Mouse (Mus musculus) heart, adult 8-10 months (tissue): ENCODE results near the gene Map1b. TPM values are rescaled to one million over a fixed set of nuclear protein-coding genes. Genes with fewer than 3 reads are reported as not detected.

Source experiments
- DNase-seq: peaks from one replicate; pipeline ENCODE4 v3.0.0; 2022; ENCODE audit warnings: low spot score
- total RNA-seq, 4 experiments: library from RNA; stranded (reverse); gene quantifications; 2 replicates each; pipeline ENCODE4 v1.2.4; 2022

The Map1b gene
- total RNA-seq, 4 experiments from 2014 or later = 7.3 to 14.4 (median 10.7) TPM

GRCm38 (mm10) chr13:99410611-99411515 is 105.5 kb downstream of the Map1b start:
- DNase-seq = no peak

- no peak for DNase-seq
These were observed 107.1 kb downstream of the Map1b start for GRCm38 (mm10) chr13:99409216-99409615.

- DNase-seq = no peak
These were observed 117.0 kb downstream of the Map1b start for GRCm38 (mm10) chr13:99399373-99399772.

GRCm38 (mm10) chr13:99398149-99398701 is 118.1 kb downstream of the Map1b start:
- DNase-seq = peak; percentile 41

- DNase-seq = no peak
These were observed 119.1 kb downstream of the Map1b start for GRCm38 (mm10) chr13:99397228-99397627.

DNA sequence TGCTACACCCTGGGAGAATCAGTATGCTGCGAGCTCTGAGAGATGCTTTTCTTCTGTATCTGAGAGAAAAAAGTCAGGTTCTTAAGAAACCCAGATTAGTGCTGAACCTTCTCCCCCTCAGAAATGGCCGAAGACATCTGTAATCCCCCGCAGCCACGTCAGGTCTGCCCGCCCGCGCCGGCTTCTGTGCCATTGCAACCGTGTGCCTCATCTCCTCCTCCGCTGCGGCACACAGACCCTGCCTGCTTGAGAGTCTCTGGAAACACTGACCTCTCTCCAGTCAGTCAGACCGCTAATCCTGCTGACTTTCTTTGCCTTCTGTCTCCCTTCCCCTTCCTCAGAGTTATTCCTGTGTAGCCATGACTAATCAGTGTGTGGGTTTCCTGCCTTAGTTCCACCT is 120.8 kb downstream of the Map1b start:
- DNase-seq = no peak

GRCm38 (mm10) chr13:99394694-99395093 is 121.6 kb downstream of the Map1b start:
- peak; percentile 16 for DNase-seq

GRCm38 (mm10) chr13:99393128-99393527 is 123.2 kb downstream of the Map1b start:
- no peak for DNase-seq

DNA sequence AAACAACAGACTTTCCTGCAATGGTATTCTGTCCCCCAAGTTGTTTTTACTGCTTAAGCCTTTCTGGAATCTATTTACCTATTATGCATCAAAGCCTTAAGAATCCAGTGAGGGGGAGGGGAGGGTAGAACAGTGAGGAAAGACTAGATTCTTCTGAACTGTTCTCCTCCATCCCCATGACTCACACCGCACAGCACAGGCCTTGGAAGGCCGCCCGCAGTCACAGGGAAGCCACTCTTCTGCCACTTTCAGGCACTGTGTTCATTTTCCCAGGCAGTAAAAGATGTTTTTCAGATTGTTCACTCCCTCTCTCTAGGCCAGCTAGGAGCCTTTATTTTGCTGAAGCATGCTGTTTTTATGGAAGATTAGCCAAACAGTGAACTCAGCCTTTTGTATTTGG is 124.9 kb downstream of the Map1b start:
- peak; percentile 52 for DNase-seq

- peak; percentile 13 for DNase-seq
These were observed 128.2 kb downstream of the Map1b start for GRCm38 (mm10) chr13:99387901-99388811.

DNA sequence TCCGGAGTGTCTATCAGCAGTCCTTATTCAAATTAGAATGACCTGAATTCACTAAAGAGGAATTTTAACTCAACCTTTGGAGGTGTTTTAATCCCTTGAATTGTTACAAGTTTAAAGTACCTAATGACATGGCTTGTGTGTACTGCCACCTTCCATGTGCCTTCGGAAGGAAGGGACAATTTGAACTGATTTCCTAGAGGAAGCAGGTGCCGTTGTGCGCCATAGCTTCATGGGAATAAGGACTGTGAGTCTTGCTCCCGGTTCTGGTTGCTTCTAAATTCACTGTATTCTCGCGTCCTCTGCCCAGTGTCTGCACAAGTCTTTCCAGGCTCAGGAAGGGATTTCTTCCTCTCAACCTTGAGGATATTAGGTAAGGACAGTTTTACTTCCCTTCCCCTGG is 130.0 kb downstream of the Map1b start:
- DNase-seq = peak; percentile 22

DNA sequence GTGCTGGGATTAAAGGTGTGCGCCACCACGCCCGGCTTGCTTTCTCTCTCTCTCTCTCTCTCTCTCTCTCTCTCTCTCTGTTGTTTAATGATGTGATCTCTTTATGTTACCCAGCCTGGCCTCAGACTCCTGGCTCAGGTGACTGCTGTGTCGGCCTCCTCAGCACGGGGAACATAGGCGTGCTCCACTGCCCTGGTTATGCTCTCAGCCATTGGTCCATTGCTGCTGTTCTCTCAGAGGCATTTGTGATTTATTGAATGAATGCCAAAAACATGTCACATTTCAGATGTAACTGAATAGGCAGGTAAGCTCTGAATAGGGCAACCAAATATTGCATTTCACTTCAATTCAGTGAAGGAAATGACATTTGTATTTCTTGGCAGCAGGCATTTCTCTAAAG is 130.4 kb downstream of the Map1b start:
- peak; percentile 6 for DNase-seq

DNA sequence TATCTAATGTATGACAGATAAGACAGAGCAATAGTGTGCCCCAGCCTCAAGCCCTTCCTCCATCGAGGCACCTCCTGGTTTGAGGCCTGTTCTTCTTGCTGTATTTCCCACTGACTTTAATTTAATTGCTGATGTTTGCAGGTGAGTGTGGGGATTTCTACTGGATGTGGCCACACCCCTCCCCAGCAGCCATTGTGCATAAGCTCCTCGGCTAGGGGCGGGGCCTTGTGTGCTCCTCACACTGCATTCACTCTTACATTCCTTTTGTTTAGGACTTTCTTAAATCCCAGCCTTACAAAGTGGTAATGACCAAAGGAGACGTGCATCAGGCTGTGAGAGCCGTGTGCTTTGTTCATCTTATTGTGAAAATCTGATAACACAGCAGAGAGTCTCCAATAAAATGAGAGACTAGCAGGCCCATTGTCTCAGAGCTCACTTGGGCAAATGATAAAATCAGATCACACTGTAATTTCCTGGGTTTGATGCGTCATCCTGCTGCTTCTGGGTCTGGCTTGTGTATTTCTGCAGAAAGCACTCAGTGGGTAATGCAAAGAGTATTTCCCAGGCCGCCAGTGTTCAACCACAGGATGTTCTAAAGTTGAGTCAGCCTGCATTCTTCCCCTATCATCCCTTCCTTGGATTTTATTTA is 131.7 kb downstream of the Map1b start:
- DNase-seq = peak; percentile 62

- DNase-seq = no peak
These were observed 134.0 kb downstream of the Map1b start for GRCm38 (mm10) chr13:99382373-99382772.

DNA sequence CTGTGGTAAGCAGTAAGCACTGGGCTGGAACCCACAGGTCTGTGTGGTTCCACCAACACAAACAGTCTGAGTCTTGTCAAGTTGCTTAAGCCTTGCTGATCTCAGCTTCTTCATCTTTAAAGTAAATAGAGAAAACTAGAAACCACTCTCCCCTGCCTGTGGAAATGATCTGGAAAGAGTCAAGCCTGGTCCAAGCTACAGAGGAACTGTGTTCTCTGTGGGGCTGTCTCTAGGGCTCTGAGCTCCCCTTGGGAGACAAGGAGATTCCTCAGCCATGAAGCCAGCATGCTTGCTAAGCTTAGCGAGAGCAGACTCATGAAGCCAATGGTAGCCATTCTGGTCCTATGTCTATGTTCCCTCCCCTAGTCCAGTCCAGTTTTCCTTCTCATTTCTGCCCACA is 138.1 kb downstream of the Map1b start:
- DNase-seq = no peak

GRCm38 (mm10) chr13:99377055-99377454 is 139.3 kb downstream of the Map1b start:
- no peak for DNase-seq

- peak; percentile 79 for DNase-seq
These were observed 140.8 kb downstream of the Map1b start for GRCm38 (mm10) chr13:99375550-99375949.

DNA sequence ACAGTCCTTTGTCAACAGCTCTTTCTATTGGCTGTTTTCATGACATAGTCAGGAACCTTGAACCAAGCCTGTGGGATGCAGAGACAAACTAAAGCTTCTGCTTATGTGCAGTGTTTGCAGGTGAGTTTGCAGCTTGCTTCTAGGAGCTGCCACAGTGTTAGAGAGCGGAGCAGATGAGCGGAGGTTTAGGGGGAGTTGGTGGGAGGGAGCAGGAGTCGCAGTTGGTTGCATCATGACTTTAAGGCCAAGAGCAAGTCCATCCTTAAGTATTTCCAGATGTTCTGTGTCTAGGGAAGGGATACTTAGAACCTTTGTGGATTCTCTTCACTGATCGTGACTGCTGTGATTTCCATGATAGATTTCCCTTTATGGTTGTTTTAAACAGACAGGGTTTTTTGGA is 142.1 kb downstream of the Map1b start:
- no peak for DNase-seq

DNA sequence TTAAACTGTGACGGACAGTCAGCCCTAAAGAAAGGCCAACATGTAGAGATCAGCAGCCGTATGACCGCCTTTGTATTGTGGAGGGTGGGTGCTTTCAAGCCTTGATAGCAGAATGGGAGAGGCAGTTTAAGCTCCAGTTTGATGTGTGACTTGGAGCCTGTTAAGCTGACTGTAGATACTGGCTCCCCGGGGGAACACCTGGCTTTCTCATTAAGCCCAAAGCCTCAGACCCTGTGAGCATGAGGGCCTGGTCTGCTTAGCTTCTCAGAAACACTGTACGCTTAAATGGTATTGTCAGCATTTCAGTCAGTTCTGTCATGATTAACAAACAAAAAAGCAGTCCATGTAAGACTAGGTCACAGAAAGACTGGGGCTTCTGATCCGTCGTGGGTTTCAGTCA is 142.7 kb downstream of the Map1b start:
- DNase-seq = no peak
